Mouse (Mus musculus) G1E (cell line): ENCODE results near the gene Bola1. TPM values are rescaled to one million over a fixed set of nuclear protein-coding genes. Genes with fewer than 3 reads are reported as not detected.

Experiments used
- ATAC-seq: 2 replicates; pipeline ENCODE4 v1.8.0; 2016; ENCODE audit warnings: mild to moderate bottlenecking; ENCODE audit not compliant: insufficient number of reproducible peaks, poor library complexity, low FRiP score, severe bottlenecking; ENCODE audit errors: extremely low read depth
- DNase-seq: peaks from one replicate; pipeline ENCODE4 v3.0.0; 2012; ENCODE audit warnings: low spot score
- H3K27me3 ChIP-seq: 2 replicates; pipeline ENCODE4 v1.6.1; 2012; ENCODE audit warnings: mild to moderate bottlenecking, low read length, inconsistent platforms; ENCODE audit not compliant: insufficient read depth
- H3K36me3 ChIP-seq: replicated peaks from 2 replicates; pipeline ENCODE3; 2012; ENCODE audit warnings: mild to moderate bottlenecking, inconsistent platforms
- H3K4me1 ChIP-seq: 2 replicates; pipeline ENCODE4 v1.6.1; 2012; ENCODE audit warnings: low read depth, low read length, inconsistent platforms, mixed read lengths; ENCODE audit not compliant: insufficient read depth
- H3K4me3 ChIP-seq: 2 replicates; pipeline ENCODE4 v1.5.1; 2012; ENCODE audit warnings: low read depth, mild to moderate bottlenecking, inconsistent platforms, low read length, moderate library complexity, mixed read lengths
- H3K9me3 ChIP-seq: replicated peaks from 2 replicates; pipeline ENCODE4 v1.6.1; 2012; ENCODE audit warnings: inconsistent platforms
- CTCF ChIP-seq: IDR thresholded peaks from 2 replicates; pipeline ENCODE4 v1.5.1; 2012; ENCODE audit warnings: low read depth, low read length, inconsistent platforms, mixed read lengths
- GATA1 ChIP-seq: IDR thresholded peaks from 2 replicates; pipeline ENCODE4 v1.6.1; 2012; ENCODE audit warnings: borderline replicate concordance, low read length, inconsistent platforms, mixed read lengths
- GATA2 ChIP-seq: IDR thresholded peaks from 2 replicates; pipeline ENCODE4 v1.6.1; 2012; ENCODE audit warnings: low read depth, low read length, inconsistent platforms, borderline replicate concordance
- POLR2AphosphoS5 ChIP-seq: IDR thresholded peaks from 2 replicates; pipeline ENCODE4 v1.6.1; 2012; ENCODE audit warnings: low read depth, low read length, inconsistent platforms; ENCODE audit not compliant: insufficient replicate concordance
- TAL1 ChIP-seq: conservative IDR thresholded peaks from 2 replicates; pipeline ENCODE4 v1.6.1; 2012; ENCODE audit warnings: low read depth, low read length, inconsistent platforms, mixed read lengths
- polyA plus RNA-seq: library from polyadenylated mRNA; stranded (reverse); fragments of >175 nt; gene quantifications from 2 replicates; pipeline ENCODE4 v1.2.3, GENCODE M21; 2012
- total RNA-seq, 2 experiments: library from RNA; stranded (forward) in 1 of 2; stranded (reverse) in 1 of 2; fragments of 200-1000 nt in 1 of 2; fragments of >200 nt in 1 of 2; fragmentation: Nextera tagmentation in 1 of 2; gene quantifications; 2 replicates each; pipeline ENCODE4 v1.2.3; 2014 to 2017

Gene Bola1
- total and polyA plus RNA-seq, 3 experiments: 19.6 to 115 (median 48.2) TPM

DNA sequence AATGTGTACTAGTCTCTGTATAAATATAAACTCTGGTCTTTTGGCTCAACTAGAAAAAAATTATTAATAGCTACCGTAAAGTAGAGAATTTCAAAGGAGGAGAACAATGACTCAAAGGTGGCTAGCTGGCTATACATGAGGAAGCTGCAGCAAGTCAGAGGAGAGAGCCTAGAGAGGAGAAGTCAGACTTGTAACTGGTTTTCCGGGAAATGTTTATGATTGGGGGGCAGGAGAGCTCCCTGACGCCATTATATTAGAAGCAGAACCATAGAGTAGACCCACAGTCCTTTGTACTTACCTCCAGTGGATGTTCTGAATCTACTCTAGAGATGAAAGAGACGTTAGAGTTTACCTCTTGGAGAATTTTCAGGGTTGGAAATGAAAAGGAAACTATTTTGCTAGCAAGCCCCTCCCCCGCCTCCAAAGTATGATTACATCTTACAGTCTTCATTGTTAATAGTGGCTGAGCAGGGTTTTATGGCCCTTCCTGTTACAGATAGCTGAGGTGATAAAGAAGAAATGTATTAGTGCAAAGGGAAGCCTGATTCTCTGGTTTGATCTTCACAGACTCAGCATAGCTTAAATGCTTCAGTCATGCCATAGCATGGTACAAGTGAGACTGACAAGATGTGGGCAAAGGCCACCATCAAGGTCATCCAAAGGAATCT is 36.6 kb upstream of the Bola1 start:
- no peaks in the 10 kb centered on the region for H3K36me3 ChIP-seq
- H3K9me3 ChIP-seq: no peaks in the 10 kb centered on the region
- TF ChIP-seq GATA1 (no peak), CTCF (no peak), GATA2 (no peak), TAL1 (no peak), POLR2AphosphoS5 (no peak)
- DNase-seq (no peak), ATAC-seq (no peak)
- peaks cover 53% of the 10 kb centered on the region for H3K4me1 ChIP-seq
- peak overlapping the region; percentile 27; the same call in 1 of the 2 replicates for H3K4me3 ChIP-seq
- H3K27me3 ChIP-seq: no peaks in the 10 kb centered on the region

DNA sequence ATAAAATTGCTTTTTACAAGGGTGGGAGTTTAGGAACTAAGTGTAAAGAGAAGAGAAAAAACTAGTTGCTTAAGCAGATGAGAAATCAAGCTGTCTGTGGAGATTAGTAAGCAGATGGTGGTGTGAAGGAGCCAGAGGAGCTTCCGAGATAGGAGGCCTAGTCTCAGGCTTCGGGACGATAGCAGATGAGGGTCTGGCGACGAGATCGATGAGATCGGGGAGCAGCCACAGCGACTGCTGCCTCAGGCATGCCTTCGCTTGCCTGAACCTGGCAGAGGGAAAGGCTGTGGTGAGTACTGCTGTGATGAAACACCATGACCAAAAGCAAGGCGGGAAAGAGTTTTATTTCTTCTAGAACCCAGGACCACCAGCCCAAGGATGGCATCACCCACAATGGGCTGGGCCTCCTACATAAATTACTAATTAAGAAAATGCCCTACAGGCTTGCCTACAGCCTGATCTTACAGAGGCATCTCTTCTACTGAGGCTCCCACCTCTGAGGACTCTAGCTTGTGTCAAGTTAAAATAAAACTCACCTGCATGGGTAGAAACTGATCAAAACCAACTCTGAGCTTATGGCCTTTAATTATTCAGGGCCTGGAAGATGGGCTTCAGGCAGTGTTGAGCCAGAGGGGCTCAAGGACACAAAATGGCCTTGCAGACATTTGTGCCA is 35.3 kb upstream of the Bola1 start:
- Histone ChIP-seq H3K4me1 (peaks cover 53% of the 10 kb centered on the region), H3K9me3 (no peaks in the 10 kb centered on the region), H3K27me3 (no peaks in the 10 kb centered on the region), H3K4me3 (peak overlapping the region; percentile 62), H3K36me3 (no peaks in the 10 kb centered on the region)
- TF ChIP-seq TAL1: peak; percentile 78
- no peak for TF ChIP-seq CTCF
- TF ChIP-seq GATA1: no peak
- TF ChIP-seq GATA2: no peak
- TF ChIP-seq POLR2AphosphoS5: no peak
- ATAC-seq (peak; percentile 94), DNase-seq (peak; percentile 51)

DNA sequence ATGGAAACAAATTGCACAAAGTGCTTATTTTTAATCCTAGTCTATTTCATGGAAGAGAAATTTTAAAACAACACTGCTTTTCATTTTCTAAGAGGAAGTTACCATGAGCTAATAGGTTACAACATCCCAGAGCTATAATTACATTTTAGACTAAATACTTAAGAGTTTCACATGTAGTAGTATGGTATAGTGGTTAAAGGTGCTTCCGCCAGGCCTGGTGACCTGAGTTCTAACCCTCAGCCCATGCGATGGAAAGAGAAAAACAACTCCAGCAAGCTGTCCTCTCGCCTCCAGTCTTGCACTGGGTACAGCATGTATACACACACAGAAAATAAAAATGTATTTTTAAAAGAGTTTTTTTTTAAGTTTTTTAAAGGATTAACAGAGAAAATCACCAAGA is 32.3 kb upstream of the Bola1 start:
- no peaks in the 10 kb centered on the region for H3K27me3 ChIP-seq
- H3K9me3 ChIP-seq: no peaks in the 10 kb centered on the region
- H3K4me3 ChIP-seq: no peak overlapping the region
- DNase-seq: no peak
- ATAC-seq: no peak
- TF ChIP-seq POLR2AphosphoS5: no peak
- TF ChIP-seq TAL1: no peak
- TF ChIP-seq GATA1: no peak
- TF ChIP-seq CTCF: no peak
- TF ChIP-seq GATA2: no peak
- peaks cover 54% of the 10 kb centered on the region for H3K4me1 ChIP-seq
- H3K36me3 ChIP-seq: no peaks in the 10 kb centered on the region

DNA sequence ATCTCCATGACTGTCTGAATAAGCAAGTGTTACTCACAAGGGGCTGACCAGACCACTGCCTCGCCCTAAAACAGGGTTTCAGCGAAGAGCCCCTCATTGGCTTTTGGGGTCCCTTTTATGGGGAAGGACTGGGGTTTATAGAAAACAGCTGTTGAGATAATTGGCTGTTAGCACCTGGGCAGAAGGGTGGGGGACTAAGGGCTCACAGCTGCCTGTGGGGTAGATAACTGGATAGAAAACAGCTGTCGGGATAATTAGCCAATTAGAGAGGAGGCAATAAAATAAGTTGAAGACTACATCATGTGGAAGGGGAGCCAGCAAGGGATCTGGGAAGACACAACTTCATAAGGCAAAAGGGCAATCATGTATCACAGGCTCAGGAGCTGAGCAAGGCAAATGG is 31.4 kb upstream of the Bola1 start:
- H3K9me3 ChIP-seq: no peaks in the 10 kb centered on the region
- TF ChIP-seq TAL1 (no peak), GATA2 (no peak), POLR2AphosphoS5 (no peak), CTCF (no peak), GATA1 (no peak)
- no peak overlapping the region for H3K4me3 ChIP-seq
- ATAC-seq (no peak), DNase-seq (no peak)
- no peaks in the 10 kb centered on the region for H3K27me3 ChIP-seq
- no peaks in the 10 kb centered on the region for H3K36me3 ChIP-seq
- peaks cover 48% of the 10 kb centered on the region for H3K4me1 ChIP-seq

DNA sequence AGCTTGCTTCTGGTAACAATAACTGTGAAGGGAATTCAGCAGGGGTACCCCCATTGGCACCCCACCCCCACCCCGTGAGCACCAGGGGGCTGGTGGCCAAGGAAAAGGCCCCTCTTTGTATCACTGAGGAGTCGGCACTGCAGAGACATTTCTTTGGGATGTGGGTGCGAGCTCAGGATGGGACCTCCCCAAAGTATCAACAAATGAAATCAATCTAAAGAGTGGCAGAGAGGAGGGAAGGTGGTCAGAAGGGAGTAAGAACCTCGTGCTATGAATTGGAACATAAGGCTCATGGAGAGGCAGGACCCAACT is 29.5 kb upstream of the Bola1 start:
- ATAC-seq (no peak), DNase-seq (no peak)

DNA sequence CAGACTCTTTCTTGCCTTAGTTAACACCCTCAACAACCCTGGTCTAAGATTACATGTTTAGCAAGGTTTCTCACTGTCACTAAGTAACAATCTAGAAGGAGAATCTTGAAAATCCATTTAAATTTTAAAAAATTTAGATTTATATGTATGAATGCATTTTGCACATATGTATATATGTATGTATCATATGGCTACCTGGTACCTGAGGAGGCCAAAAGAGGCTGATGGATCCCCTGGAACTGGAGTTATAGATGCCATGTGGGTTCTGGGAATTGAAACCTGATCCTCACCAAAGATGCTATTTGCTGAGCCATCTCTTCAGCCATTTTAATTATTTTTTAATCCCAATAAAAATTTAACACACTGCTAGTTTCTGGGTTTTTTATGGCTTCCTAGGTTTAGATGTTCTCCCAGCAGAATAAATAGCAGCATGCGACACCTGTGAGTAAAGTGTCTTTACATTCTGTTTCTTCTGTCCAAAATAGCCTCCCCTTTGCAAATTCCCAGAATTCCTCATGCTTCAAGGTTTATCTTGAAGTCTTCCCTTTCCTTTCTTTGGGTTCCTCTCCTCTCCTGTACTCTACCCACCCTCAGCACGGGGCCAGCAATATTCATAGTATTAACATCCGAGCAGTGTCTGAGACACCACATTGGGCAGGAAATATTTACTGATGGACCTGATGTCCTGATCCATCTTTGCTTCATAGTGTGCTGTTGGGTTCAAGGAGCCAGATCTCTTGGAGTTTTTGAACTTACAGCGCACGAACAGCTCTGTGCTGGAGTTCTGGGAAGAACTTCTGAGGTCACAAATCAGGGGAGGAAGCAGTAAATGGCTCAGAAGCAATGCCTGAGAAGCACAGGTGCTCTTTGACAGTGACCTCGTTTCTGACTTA is 28.9 kb upstream of the Bola1 start:
- peaks cover 42% of the 10 kb centered on the region for H3K4me1 ChIP-seq
- no peak for DNase-seq
- H3K27me3 ChIP-seq: no peaks in the 10 kb centered on the region
- no peak for ATAC-seq
- H3K4me3 ChIP-seq: no peak overlapping the region
- no peaks in the 10 kb centered on the region for H3K36me3 ChIP-seq
- H3K9me3 ChIP-seq: no peaks in the 10 kb centered on the region
- TF ChIP-seq POLR2AphosphoS5: peak; percentile 74; the same call in 1 of the 2 replicates
- TF ChIP-seq CTCF: no peak

More for the DNA sequence above, 29.5 kb upstream of the Bola1 start:
- Histone ChIP-seq H3K4me3 (no peak overlapping the region), H3K36me3 (no peaks in the 10 kb centered on the region), H3K4me1 (peaks cover 41% of the 10 kb centered on the region), H3K27me3 (no peaks in the 10 kb centered on the region), H3K9me3 (no peaks in the 10 kb centered on the region)
- TF ChIP-seq TAL1: no peak
- no peak for TF ChIP-seq GATA2
- TF ChIP-seq CTCF: no peak
- TF ChIP-seq GATA1: no peak
- no peak for TF ChIP-seq POLR2AphosphoS5
